Mouse (Mus musculus): ENCODE measurements around the gene Acp1. TPM values are rescaled to one million over a fixed set of nuclear protein-coding genes. Genes with fewer than 3 reads are reported as not detected.

Gene Acp1
- total RNA-seq (2021), result 10 to 100 TPM; 32.1 to 33.6 TPM
- long read RNA-seq, experiment 1, transcript Acp1-201 (6 exons, 3,066 nt), result major isoform, 60 of 108 reads
- long read RNA-seq, experiment 1, transcript Acp1-202 (6 exons, 2,754 nt), result minor isoform, 40 of 108 reads
- long read RNA-seq, experiment 1, partial matches to known transcripts, result 1 of 108 reads
- long read RNA-seq, experiment 1, other reads (novel, unspliced or antisense), result 7 of 108 reads
- long read RNA-seq, experiment 2, transcript Acp1-202 (6 exons, 2,754 nt), result minor isoform, 37 of 99 reads
- long read RNA-seq, experiment 2, transcript Acp1-201 (6 exons, 3,066 nt), result major isoform, 53 of 99 reads
- long read RNA-seq, experiment 2, partial matches to known transcripts, result 0 of 99 reads
- long read RNA-seq, experiment 2, other reads (novel, unspliced or antisense), result 9 of 99 reads

- peak; percentile 92 for DNase-seq
Measured at GRCm38 (mm10) chr12:30911261-30912047, at the start of gene Acp1, which contains the start of gene Sh3yl1. Acp1 (minus strand) TSS chr12:30911589. Sh3yl1 (plus strand) TSS chr12:30911668.

- no peak for DNase-seq
Measured at GRCm38 (mm10) chr12:30944197-30944596, 32.8 kb upstream of the Acp1 start.

GRCm38 (mm10) chr12:30943057-30943986 is 31.9 kb upstream of the Acp1 start:
- no peak for DNase-seq

GRCm38 (mm10) chr12:30936899-30937298 is 25.5 kb upstream of the Acp1 start:
- DNase-seq, result no peak

- no peak for DNase-seq
Measured at GRCm38 (mm10) chr12:30933299-30933698, 21.9 kb upstream of the Acp1 start.

- DNase-seq, result no peak
Measured at GRCm38 (mm10) chr12:30928182-30928581, 16.8 kb upstream of the Acp1 start.

GRCm38 (mm10) chr12:30922401-30922800 is 11.0 kb upstream of the Acp1 start:
- DNase-seq, result no peak

- no peak for DNase-seq
Measured at GRCm38 (mm10) chr12:30912840-30913239, 1.5 kb upstream of the Acp1 start.

- DNase-seq, result peak; percentile 12
Measured at GRCm38 (mm10) chr12:30912048-30912381, 626 bp upstream of the Acp1 start.

GRCm38 (mm10) chr12:30910860-30911259 is 529 bp downstream of the Acp1 start:
- no peak for DNase-seq

GRCm38 (mm10) chr12:30909881-30910280 is 1.5 kb downstream of the Acp1 start:
- no peak for DNase-seq

GRCm38 (mm10) chr12:30908658-30909057 is 2.7 kb downstream of the Acp1 start:
- no peak for DNase-seq

- DNase-seq, result no peak
Measured at GRCm38 (mm10) chr12:30897039-30897438, 14.3 kb downstream of the Acp1 start.

GRCm38 (mm10) chr12:30891438-30891837 is 20.0 kb downstream of the Acp1 start:
- DNase-seq, result no peak

GRCm38 (mm10) chr12:30890067-30890466 is 21.3 kb downstream of the Acp1 start:
- no peak for DNase-seq

GRCm38 (mm10) chr12:30888003-30888402 is 23.4 kb downstream of the Acp1 start:
- DNase-seq, result no peak

GRCm38 (mm10) chr12:30885891-30886290 is 25.5 kb downstream of the Acp1 start:
- DNase-seq, result peak; percentile 49

- DNase-seq, result no peak
Measured at GRCm38 (mm10) chr12:30884622-30885230, 26.7 kb downstream of the Acp1 start.

- peak; percentile 38 for DNase-seq
Measured at GRCm38 (mm10) chr12:30883986-30884621, 27.3 kb downstream of the Acp1 start, which contains the start of gene Alkal2. Alkal2 (plus strand) TSS chr12:30884322.

GRCm38 (mm10) chr12:30883592-30883985 is 27.8 kb downstream of the Acp1 start:
- no peak for DNase-seq

GRCm38 (mm10) chr12:30879447-30879846 is 31.9 kb downstream of the Acp1 start:
- DNase-seq, result no peak

All from gastrocnemius, postnatal 25 days (tissue).